In genomic region chrX:160136153-160136552, GRCm38 (mm10) we compare ENCODE assay signal across 8 mouse cellular contexts. TPM values are rescaled to one million over a fixed set of nuclear protein-coding genes. Genes with fewer than 3 reads are reported as not detected.
A peak's percentile ranks its signal among the peaks of the same experiment; 100 is the strongest.
DNase-seq lines count a peak whose midpoint lies in the region; ATAC-seq lines count a peak whose summit lies in the region.

No protein-coding gene starts in this region.

- peak; percentile 5 for DNase-seq in testis, postnatal 14 days (ENCODE audit: low spot score)
- no peak for DNase-seq in testis, postnatal 10 days (ENCODE audit: low spot score)
- peak; percentile 32 for DNase-seq in splenic B cell, adult 2 months (ENCODE audit: low read depth, low spot score)
- no peak for DNase-seq in MN1 (ENCODE audit: low spot score)
- no peak for DNase-seq in cerebellum, postnatal 14 days
- no peak for DNase-seq in layer of hippocampus, adult 9-11 months

- no peak overlapping the region for H3K27ac ChIP-seq in embryonic facial prominence, embryonic 12.5 days
- H3K27ac ChIP-seq in limb, embryonic 13.5 days = no peak overlapping the region

- no peak overlapping the region for H3K9ac ChIP-seq in embryonic facial prominence, embryonic 12.5 days
- H3K9ac ChIP-seq in limb, embryonic 13.5 days = peak overlapping the region; percentile 45; the same call in 1 of the 2 replicates

- H3K4me3 ChIP-seq in embryonic facial prominence, embryonic 12.5 days = peak overlapping the region; percentile 20; the same call in 1 of the 2 replicates
- H3K4me3 ChIP-seq in limb, embryonic 13.5 days = peak overlapping the region; percentile 63

- H3K36me3 ChIP-seq in embryonic facial prominence, embryonic 12.5 days = no peaks in the 10 kb centered on the region
- H3K36me3 ChIP-seq in limb, embryonic 13.5 days = no peaks in the 10 kb centered on the region; the same call in 1 of the 2 replicates
- no peaks in the 10 kb centered on the region; the same call in 1 of the 2 replicates for H3K36me3 ChIP-seq in splenic B cell, adult 2 months (ENCODE audit: control insufficient read depth, insufficient read depth, low read length, poor library complexity, severe bottlenecking)

- H3K27me3 ChIP-seq in embryonic facial prominence, embryonic 12.5 days = peaks cover 7% of the 10 kb centered on the region; the same call in 1 of the 2 replicates
- H3K27me3 ChIP-seq in limb, embryonic 13.5 days = peaks cover 14% of the 10 kb centered on the region; the same call in 1 of the 2 replicates
- no peaks in the 10 kb centered on the region for H3K27me3 ChIP-seq in splenic B cell, adult 2 months (ENCODE audit: control insufficient read depth, insufficient read depth, low read length, poor library complexity, severe bottlenecking)

- 47% methylated on average over 5 of the region's 5 CpGs for WGBS in embryonic facial prominence, embryonic 12.5 days
- 39% methylated on average over 5 of the region's 5 CpGs for WGBS in limb, embryonic 13.5 days

- peaks cover 6% of the 10 kb centered on the region; the same call in 1 of the 2 replicates for H3K4me1 ChIP-seq in embryonic facial prominence, embryonic 12.5 days
- peaks cover 3% of the 10 kb centered on the region; the same call in 1 of the 2 replicates for H3K4me1 ChIP-seq in limb, embryonic 13.5 days

- ATAC-seq in embryonic facial prominence, embryonic 12.5 days (ENCODE audit: insufficient number of reproducible peaks, insufficient read depth, low FRiP score, low TSS enrichment) = no peak
- ATAC-seq in limb, embryonic 13.5 days (ENCODE audit: low FRiP score, low read depth) = no peak

- no peaks in the 10 kb centered on the region for H3K9me3 ChIP-seq in embryonic facial prominence, embryonic 12.5 days
- H3K9me3 ChIP-seq in limb, embryonic 13.5 days = no peaks in the 10 kb centered on the region

- H3K4me2 ChIP-seq in embryonic facial prominence, embryonic 12.5 days (replicated peaks) = peak overlapping the region; percentile 61
- H3K4me2 ChIP-seq in limb, embryonic 13.5 days (replicated peaks) = peak overlapping the region; percentile 69

RNA-seq across cellular contexts. Expression of gene Pdha1, which starts 2.1 kb away (rescaled TPM):
- 86.8 and 91.5 TPM in 2 replicates for polyA plus RNA-seq in embryonic facial prominence, embryonic 12.5 days (2016; fragmentation: Nextera tagmentation; extraction: Ambion mirVana)
- polyA plus RNA-seq in limb, embryonic 13.5 days (2015; fragmentation: Nextera tagmentation; extraction: Ambion mirVana) = 100 and 102 TPM in 2 replicates

Comparison
In these comparisons a context has a peak if more than half of its experiments do, and no peak if none do; other contexts are left out.
1. DNase-seq: peak in testis, postnatal 14 days (single experiment) and splenic B cell, adult 2 months (single experiment); none in testis, postnatal 10 days (single experiment), MN1 (single experiment), cerebellum, postnatal 14 days (0 of 2) and layer of hippocampus, adult 9-11 months (single experiment).